Mouse (Mus musculus) kidney, postnatal 0 days (tissue): Measurements from ENCODE around the gene Rnf186. TPM values are rescaled to one million over a fixed set of nuclear protein-coding genes. Genes with fewer than 3 reads are reported as not detected.

Experiments used
- ATAC-seq: fragments of 200-750 bp; cut with Nextera tagmentation; replicated peaks from 2 replicates; pipeline ENCODE4 v1.8.0; 2017; ENCODE audit warnings: low read depth, moderate number of reproducible peaks, moderate TSS enrichment, moderate library complexity; ENCODE audit not compliant: low FRiP score
- DNase-seq: peaks from one replicate; pipeline ENCODE4 v3.0.0-alpha.2; 2016; ENCODE audit warnings: low spot score
- H3K27ac ChIP-seq: fragments of 300-500 bp; sonication (generic); 2 replicates; pipeline ENCODE4 v1.5.1; 2014; ENCODE audit warnings: mild to moderate bottlenecking
- H3K27me3 ChIP-seq: fragments of 300-500 bp; sonication (generic); 2 replicates; pipeline ENCODE4 v1.6.1; 2014; ENCODE audit warnings: low read length, mixed read lengths; ENCODE audit not compliant: insufficient read depth
- H3K36me3 ChIP-seq: fragments of 300-500 bp; sonication (generic); 2 replicates; pipeline ENCODE4 v1.6.1; 2014; ENCODE audit warnings: low read length, mixed read lengths; ENCODE audit not compliant: insufficient read depth
- H3K4me1 ChIP-seq: fragments of 300-500 bp; sonication (generic); replicated peaks from 2 replicates; pipeline ENCODE4 v1.6.1; 2014; ENCODE audit warnings: antibody characterized with exemption, low read length, mixed read lengths; ENCODE audit not compliant: insufficient read depth
- H3K4me2 ChIP-seq: fragments of 300-500 bp; sonication (generic); 2 replicates; pipeline ENCODE4 v1.6.1; 2014; ENCODE audit warnings: mild to moderate bottlenecking, low read length, moderate library complexity, mixed read lengths
- H3K4me3 ChIP-seq: fragments of 300-500 bp; sonication (generic); replicated peaks from 2 replicates; pipeline ENCODE4 v1.5.1; 2014; ENCODE audit warnings: low read depth, low read length
- H3K9ac ChIP-seq: fragments of 300-500 bp; sonication (generic); 2 replicates; pipeline ENCODE4 v1.6.1; 2014; ENCODE audit warnings: low read depth, low read length
- H3K9me3 ChIP-seq: fragments of 300-500 bp; sonication (generic); replicated peaks from 2 replicates; pipeline ENCODE4 v1.6.1; 2016; ENCODE audit warnings: low read length, inconsistent platforms, mixed read lengths
- CTCF ChIP-seq: IDR thresholded peaks from 2 replicates; pipeline ENCODE4 v1.5.1; 2016; ENCODE audit warnings: antibody characterized with exemption, low read depth, mild to moderate bottlenecking, moderate library complexity
- WGBS: fragments of 180-500 bp; shearing (Covaris S2); extraction: QIAGEN DNeasy Blood & Tissue Kit; methylation state at CpG from one replicate; pipeline ENCODE4 v1.1.7; 2014; 5-methylcytosine and 5-hydroxymethylcytosine counted together
- polyA plus RNA-seq: library from polyadenylated mRNA; unstranded; fragments of >200 nt; fragmentation: Nextera tagmentation; extraction: Ambion mirVana; gene quantifications from 2 replicates; pipeline ENCODE4 v1.2.1, GENCODE M21; 2015

The Rnf186 gene
- polyA plus RNA-seq, 1 experiment from 2014 or later, result 17.7 TPM

DNA sequence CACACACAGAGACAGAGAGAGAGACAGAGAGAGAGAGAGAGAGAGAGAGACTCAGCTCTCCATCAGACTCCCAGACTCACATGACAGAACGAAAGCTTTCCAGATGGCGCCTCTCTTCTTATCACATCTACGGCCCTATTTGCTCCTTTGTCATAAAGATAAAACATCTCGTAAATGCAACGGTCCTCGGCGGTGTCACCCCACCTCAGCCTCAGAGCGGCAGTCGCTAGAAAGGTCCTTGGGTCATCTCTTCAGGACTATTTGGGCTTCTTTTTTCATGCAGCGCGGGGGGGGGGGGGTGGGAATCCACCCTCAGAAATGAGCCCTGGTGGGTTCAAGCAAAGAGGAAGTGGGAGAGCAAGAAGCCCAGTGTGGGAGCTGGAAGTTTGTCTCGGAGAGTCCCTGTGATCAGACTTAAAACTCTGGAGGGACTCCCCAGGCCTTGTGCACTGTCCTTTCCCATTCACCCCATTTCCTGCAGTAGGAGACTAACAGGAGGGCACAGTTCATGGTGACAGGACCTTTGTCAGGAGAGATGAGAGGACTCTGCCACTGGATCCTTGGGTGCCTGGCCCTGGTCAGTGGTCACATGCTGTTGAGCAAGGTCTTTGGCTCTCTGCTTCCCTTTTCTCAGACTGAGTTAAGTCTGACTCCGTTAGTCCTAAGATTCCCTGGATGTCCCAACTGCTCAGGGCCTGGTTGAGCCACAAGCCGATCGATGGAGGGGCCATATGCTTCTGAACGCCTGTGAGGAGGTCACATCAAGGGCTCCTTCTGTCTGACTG, 2.1 kb downstream of the Rnf186 start:
- H3K4me3 ChIP-seq, result no peak overlapping the region
- 0 out of 2 replicates have a peak overlapping the region, but pooled peaks have one; percentile 77 for H3K27ac ChIP-seq
- peaks cover 6% of the 10 kb centered on the region; the same call in 1 of the 2 replicates for H3K4me1 ChIP-seq
- no peak for TF ChIP-seq CTCF
- no peaks in the 10 kb centered on the region for H3K9me3 ChIP-seq
- WGBS, result 46% methylated on average over 15 of the region's 16 CpGs
- DNase-seq (no peak), ATAC-seq (no peak)
- no peak overlapping the region for H3K9ac ChIP-seq
- H3K27me3 ChIP-seq, result no peaks in the 10 kb centered on the region
- peak overlapping the region; percentile 43 for H3K4me2 ChIP-seq
- no peaks in the 10 kb centered on the region for H3K36me3 ChIP-seq

DNA sequence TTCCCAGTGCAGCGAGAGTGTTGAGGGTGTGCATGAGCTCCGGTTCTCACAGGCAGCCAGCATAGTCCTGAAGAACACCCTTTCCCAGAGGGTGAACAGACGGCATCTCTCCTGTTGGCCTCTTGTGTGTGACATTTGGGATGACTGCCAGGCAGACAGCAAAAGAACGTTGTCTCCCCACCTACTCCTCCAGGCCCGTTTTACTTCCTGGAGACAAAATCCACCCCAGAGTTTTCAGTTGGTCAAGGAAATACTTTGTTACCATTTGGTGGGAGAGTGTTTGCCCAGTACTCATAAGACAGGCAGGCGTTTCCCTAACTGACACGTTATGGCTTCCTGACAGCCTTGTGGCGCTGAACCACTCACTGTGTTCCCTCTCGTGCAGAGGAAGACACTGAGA, 2.8 kb downstream of the Rnf186 start:
- H3K4me2 ChIP-seq, result no peak overlapping the region; the same call in 1 of the 2 replicates
- WGBS, result 39% methylated on average over 9 of the region's 9 CpGs
- no peaks in the 10 kb centered on the region for H3K36me3 ChIP-seq
- no peak overlapping the region for H3K9ac ChIP-seq
- TF ChIP-seq CTCF, result no peak
- H3K27me3 ChIP-seq, result no peaks in the 10 kb centered on the region
- no peak overlapping the region for H3K4me3 ChIP-seq
- no peak overlapping the region for H3K27ac ChIP-seq
- no peaks in the 10 kb centered on the region for H3K9me3 ChIP-seq
- no peak for DNase-seq
- H3K4me1 ChIP-seq, result peaks cover 6% of the 10 kb centered on the region; the same call in 1 of the 2 replicates
- no peak for ATAC-seq

DNA sequence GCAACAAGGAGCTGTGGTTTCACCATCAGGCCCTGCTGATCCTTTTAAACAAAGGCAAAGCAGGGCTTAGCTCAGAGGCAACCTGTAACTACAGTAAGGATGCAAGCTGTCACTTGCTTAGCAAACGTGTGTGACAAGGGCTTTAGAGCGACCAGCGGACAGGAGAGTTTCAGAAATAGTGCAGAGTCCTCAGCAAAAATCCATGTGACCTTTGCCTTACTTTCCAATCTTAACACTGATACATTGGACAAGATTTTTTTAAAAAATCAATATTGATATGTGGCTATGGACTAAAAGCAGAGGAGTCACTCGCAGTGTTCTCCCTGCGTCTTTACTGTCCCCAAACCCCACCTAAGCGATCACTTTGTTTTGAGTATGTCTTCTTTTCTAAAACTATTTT, 4.5 kb downstream of the Rnf186 start:
- no peak overlapping the region for H3K4me2 ChIP-seq
- H3K27ac ChIP-seq, result no peak overlapping the region
- ATAC-seq, result no peak

DNA sequence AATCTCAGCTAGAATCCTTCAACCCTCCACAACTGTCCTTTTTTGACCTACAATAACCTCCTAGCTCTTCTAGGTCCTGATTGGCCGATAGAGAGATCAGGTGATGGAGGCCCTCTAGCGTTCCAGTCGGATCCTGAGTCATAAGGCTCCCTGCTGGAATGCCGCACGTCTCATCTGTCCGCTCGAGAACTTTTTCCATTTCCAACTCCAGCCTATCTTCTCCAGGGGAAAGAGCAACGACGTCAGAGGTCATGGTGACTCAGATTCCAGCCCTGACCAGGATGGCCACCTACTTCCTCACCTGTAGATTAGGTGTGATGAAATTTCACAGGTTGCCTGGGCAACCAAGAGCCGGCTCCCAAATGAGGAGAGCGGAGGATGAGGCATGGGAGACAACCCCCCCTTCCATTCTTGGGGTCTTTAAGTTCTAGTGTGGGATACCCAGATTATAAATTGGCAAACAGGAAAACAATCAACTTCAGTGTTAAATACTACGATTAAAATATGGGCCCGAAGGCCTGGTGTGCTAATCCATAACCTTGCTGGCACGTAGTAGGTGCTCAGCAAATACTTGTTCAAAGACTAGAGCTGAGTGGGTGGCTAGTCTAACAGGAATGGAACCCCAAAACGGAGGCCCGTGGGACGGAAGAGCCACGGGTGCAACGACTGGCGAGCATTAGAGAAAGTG, 5.4 kb downstream of the Rnf186 start:
- ATAC-seq (peak; percentile 70), DNase-seq (peak; percentile 88)
- TF ChIP-seq CTCF, result peak; percentile 45; the same call in 1 of the 2 replicates
- Histone ChIP-seq H3K27me3 (no peaks in the 10 kb centered on the region), H3K9ac (peak overlapping the region; percentile 91), H3K4me1 (peaks cover 6% of the 10 kb centered on the region; the same call in 1 of the 2 replicates), H3K27ac (peak overlapping the region; percentile 97), H3K4me2 (peak overlapping the region; percentile 97), H3K36me3 (no peaks in the 10 kb centered on the region), H3K4me3 (peak overlapping the region; percentile 58), H3K9me3 (no peaks in the 10 kb centered on the region)
- WGBS, result 16% methylated on average over 20 of the region's 20 CpGs

More for the DNA sequence above, 4.5 kb downstream of the Rnf186 start:
- H3K9ac ChIP-seq, result no peak overlapping the region
- no peak for DNase-seq
- H3K27me3 ChIP-seq, result no peaks in the 10 kb centered on the region
- no peaks in the 10 kb centered on the region for H3K36me3 ChIP-seq
- peaks cover 6% of the 10 kb centered on the region; the same call in 1 of the 2 replicates for H3K4me1 ChIP-seq
- no peak for TF ChIP-seq CTCF
- no peak overlapping the region for H3K4me3 ChIP-seq
- 91% methylated on average over 6 of the region's 6 CpGs for WGBS
- H3K9me3 ChIP-seq, result no peaks in the 10 kb centered on the region

DNA sequence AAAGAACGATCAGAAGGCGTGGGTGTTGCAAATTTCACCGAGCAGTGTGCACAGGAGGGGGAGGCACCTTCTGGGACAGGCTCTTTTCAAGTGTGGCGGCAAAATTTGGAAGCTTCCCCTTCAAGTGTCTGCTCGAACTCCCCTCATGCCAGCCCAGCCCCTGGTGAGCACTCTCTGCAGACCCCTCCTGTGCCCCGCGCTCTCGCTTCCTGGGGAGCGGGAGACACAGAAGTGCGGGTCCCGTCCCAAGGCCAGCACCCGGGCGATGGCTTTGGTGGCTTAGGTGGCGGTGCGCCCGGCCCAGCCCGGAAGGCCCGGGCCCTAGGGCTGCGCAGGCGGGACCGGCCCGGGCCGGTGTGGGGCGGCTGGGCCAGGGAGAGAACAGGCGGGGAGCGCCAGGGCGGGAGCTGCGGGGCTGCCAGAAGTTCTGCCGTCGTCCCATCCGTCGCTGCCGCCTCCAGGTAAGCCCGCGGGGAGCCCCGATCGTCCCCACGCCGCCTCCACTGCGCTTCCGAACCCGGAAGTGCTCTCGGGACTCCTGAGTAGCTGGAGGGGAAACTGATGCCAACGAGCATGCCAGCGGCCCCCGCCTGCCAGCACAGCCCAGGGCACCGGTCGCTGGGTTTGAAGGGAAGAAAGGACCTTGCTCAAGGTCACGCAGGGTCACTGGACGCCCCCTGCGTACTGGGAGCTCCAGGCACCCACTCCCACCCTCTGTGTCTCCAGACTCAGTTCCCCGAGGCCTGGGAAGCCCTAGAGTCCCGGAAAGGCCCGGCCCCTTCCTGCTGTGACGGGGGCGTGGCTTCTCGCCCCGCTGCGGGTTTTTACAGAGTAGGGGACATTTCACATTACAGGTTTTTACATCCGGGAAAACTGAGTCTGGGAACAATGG, 6.2 kb downstream of the Rnf186 start, which contains the start of gene Tmco4:
Tmco4 (plus strand) TSS at position 62 of the 892 bp plus-strand sequence.
- Histone ChIP-seq H3K27ac (peak within 1 kb of the TSS; percentile 97), H3K9ac (peak within 1 kb of the TSS; percentile 91), H3K9me3 (no peaks in the 10 kb centered on the region), H3K27me3 (no peaks in the 10 kb centered on the region), H3K4me3 (peak within 1 kb of the TSS; percentile 58), H3K4me2 (peak within 1 kb of the TSS; percentile 97), H3K4me1 (peaks cover 6% of the 10 kb centered on the region; the same call in 1 of the 2 replicates), H3K36me3 (no peaks in the 10 kb centered on the region)
- ATAC-seq (peak; percentile 75), DNase-seq (peak; percentile 83)
- WGBS, result under 1% methylated on average over 57 of the region's 60 CpGs
- TF ChIP-seq CTCF, result no peak
